Mouse (Mus musculus) heart, embryonic 13.5 days (tissue): ENCODE results near the gene Stard13. TPM values are rescaled to one million over a fixed set of nuclear protein-coding genes. Genes with fewer than 3 reads are reported as not detected.

ENCODE experiments used
- ATAC-seq: fragments of 200-750 bp; cut with Nextera tagmentation; 2 replicates; pipeline ENCODE4 v1.8.0; 2017; ENCODE audit warnings: moderate TSS enrichment; ENCODE audit not compliant: insufficient number of reproducible peaks, low FRiP score, low TSS enrichment; ENCODE audit errors: extremely low read depth
- H3K27ac ChIP-seq: fragments of 300-500 bp; sonication (generic); replicated peaks from 2 replicates; pipeline ENCODE4 v1.5.1; 2015; ENCODE audit warnings: moderate library complexity, mild to moderate bottlenecking, inconsistent platforms
- H3K27me3 ChIP-seq: fragments of 300-500 bp; sonication (generic); replicated peaks from 2 replicates; pipeline ENCODE4 v1.6.1; 2015; ENCODE audit warnings: mild to moderate bottlenecking, inconsistent platforms
- H3K36me3 ChIP-seq: fragments of 300-500 bp; sonication (generic); 2 replicates; pipeline ENCODE4 v1.6.1; 2015; ENCODE audit warnings: mild to moderate bottlenecking, inconsistent platforms
- H3K4me1 ChIP-seq: fragments of 300-500 bp; sonication (generic); 2 replicates; pipeline ENCODE4 v1.6.1; 2015; ENCODE audit warnings: inconsistent platforms
- H3K4me2 ChIP-seq: fragments of 300-500 bp; sonication (generic); 2 replicates; pipeline ENCODE4 v1.6.1; 2015; ENCODE audit warnings: inconsistent platforms, mild to moderate bottlenecking, moderate library complexity
- H3K4me3 ChIP-seq: fragments of 300-500 bp; sonication (generic); 2 replicates; pipeline ENCODE4 v1.5.1; 2015; ENCODE audit warnings: moderate library complexity, mild to moderate bottlenecking, inconsistent platforms
- H3K9ac ChIP-seq: fragments of 300-500 bp; sonication (generic); 2 replicates; pipeline ENCODE4 v1.6.1; 2015; ENCODE audit warnings: inconsistent platforms, mild to moderate bottlenecking, moderate library complexity
- H3K9me3 ChIP-seq: fragments of 300-500 bp; sonication (generic); 2 replicates; pipeline ENCODE4 v1.6.1; 2016; ENCODE audit warnings: inconsistent platforms
- WGBS: fragments of 180-500 bp; shearing (Covaris S2); methylation state at CpG from one replicate; pipeline ENCODE4 v1.1.7; 2015; ENCODE audit warnings: mixed read lengths; 5-methylcytosine and 5-hydroxymethylcytosine counted together
- polyA plus RNA-seq: library from polyadenylated mRNA; unstranded; fragments of >200 nt; fragmentation: Nextera tagmentation; extraction: Ambion mirVana; gene quantifications from 2 replicates; pipeline ENCODE4 v1.2.1, GENCODE M21; 2015

The Stard13 gene
- polyA plus RNA-seq, 1 experiment from 2014 or later: 4.7 TPM

- WGBS: 87% methylated on average over 11 of the region's 11 CpGs
- H3K4me3 ChIP-seq: no peak overlapping the region
- no peak overlapping the region for H3K4me2 ChIP-seq
- H3K27ac ChIP-seq: peak overlapping the region; percentile 84
- H3K27me3 ChIP-seq: no peaks in the 10 kb centered on the region
- H3K9ac ChIP-seq: no peak overlapping the region
- peaks cover 27% of the 10 kb centered on the region for H3K36me3 ChIP-seq
- H3K9me3 ChIP-seq: peaks cover 5% of the 10 kb centered on the region; the same call in 1 of the 2 replicates
- H3K4me1 ChIP-seq: peaks cover 46% of the 10 kb centered on the region
- ATAC-seq: no peak
Measured at GRCm38 (mm10) chr5:151055426-151056090, 178.1 kb downstream of the Stard13 start.

- Histone ChIP-seq H3K27me3 (no peaks in the 10 kb centered on the region), H3K4me3 (no peak overlapping the region), H3K36me3 (peaks cover 28% of the 10 kb centered on the region), H3K9ac (no peak overlapping the region), H3K4me1 (peaks cover 45% of the 10 kb centered on the region), H3K4me2 (no peak overlapping the region), H3K9me3 (peaks cover 5% of the 10 kb centered on the region; the same call in 1 of the 2 replicates), H3K27ac (peak overlapping the region; percentile 10; the same call in 1 of the 2 replicates)
- no peak for ATAC-seq
- WGBS: 69% methylated on average over 4 of the region's 4 CpGs
Measured at GRCm38 (mm10) chr5:151054743-151055114, 178.9 kb downstream of the Stard13 start.

GRCm38 (mm10) chr5:151054100-151054742 lies 179.4 kb downstream of the Stard13 start:
- Histone ChIP-seq H3K9me3 (peaks cover 5% of the 10 kb centered on the region; the same call in 1 of the 2 replicates), H3K27ac (peak overlapping the region; percentile 10), H3K27me3 (no peaks in the 10 kb centered on the region), H3K36me3 (peaks cover 28% of the 10 kb centered on the region), H3K4me2 (no peak overlapping the region), H3K4me1 (peaks cover 50% of the 10 kb centered on the region), H3K9ac (no peak overlapping the region), H3K4me3 (no peak overlapping the region)
- 35% methylated on average over 7 of the region's 7 CpGs for WGBS
- no peak for ATAC-seq

- no peak overlapping the region for H3K4me3 ChIP-seq
- no peak for ATAC-seq
- no peaks in the 10 kb centered on the region for H3K27me3 ChIP-seq
- peaks cover 5% of the 10 kb centered on the region; the same call in 1 of the 2 replicates for H3K9me3 ChIP-seq
- peaks cover 25% of the 10 kb centered on the region for H3K36me3 ChIP-seq
- 64% methylated on average over 5 of the region's 5 CpGs for WGBS
- no peak overlapping the region for H3K9ac ChIP-seq
- no peak overlapping the region for H3K4me2 ChIP-seq
- peaks cover 52% of the 10 kb centered on the region for H3K4me1 ChIP-seq
- H3K27ac ChIP-seq: no peak overlapping the region
Measured at GRCm38 (mm10) chr5:151053190-151053589, 180.4 kb downstream of the Stard13 start.

- no peak overlapping the region for H3K27ac ChIP-seq
- H3K4me1 ChIP-seq: peaks cover 54% of the 10 kb centered on the region
- H3K9me3 ChIP-seq: peaks cover 5% of the 10 kb centered on the region; the same call in 1 of the 2 replicates
- no peak overlapping the region for H3K9ac ChIP-seq
- WGBS: 88% methylated on average over 8 of the region's 8 CpGs
- ATAC-seq: no peak
- no peak overlapping the region for H3K4me3 ChIP-seq
- H3K27me3 ChIP-seq: no peaks in the 10 kb centered on the region
- H3K36me3 ChIP-seq: peaks cover 25% of the 10 kb centered on the region
- no peak overlapping the region for H3K4me2 ChIP-seq
Measured at GRCm38 (mm10) chr5:151052331-151052730, 181.3 kb downstream of the Stard13 start.

GRCm38 (mm10) chr5:151047488-151047887 lies 186.1 kb downstream of the Stard13 start:
- no peak overlapping the region for H3K4me2 ChIP-seq
- peaks cover 5% of the 10 kb centered on the region; the same call in 1 of the 2 replicates for H3K9me3 ChIP-seq
- H3K27me3 ChIP-seq: no peaks in the 10 kb centered on the region
- ATAC-seq: no peak
- no peak overlapping the region for H3K9ac ChIP-seq
- peaks cover 47% of the 10 kb centered on the region for H3K36me3 ChIP-seq
- H3K4me1 ChIP-seq: peaks cover 23% of the 10 kb centered on the region
- 0 out of 2 replicates have a peak overlapping the region, but pooled peaks have one; percentile 36 for H3K27ac ChIP-seq
- 69% methylated on average over 12 of the region's 12 CpGs for WGBS
- H3K4me3 ChIP-seq: no peak overlapping the region

GRCm38 (mm10) chr5:151046917-151047316 lies 186.7 kb downstream of the Stard13 start:
- Histone ChIP-seq H3K36me3 (peaks cover 47% of the 10 kb centered on the region), H3K4me1 (peaks cover 23% of the 10 kb centered on the region), H3K4me2 (no peak overlapping the region), H3K9me3 (peaks cover under 1% of the 10 kb centered on the region; the same call in 1 of the 2 replicates), H3K27ac (0 out of 2 replicates have a peak overlapping the region, but pooled peaks have one; percentile 36), H3K9ac (no peak overlapping the region), H3K4me3 (no peak overlapping the region), H3K27me3 (no peaks in the 10 kb centered on the region)
- 69% methylated on average over 7 of the region's 7 CpGs for WGBS
- ATAC-seq: no peak

GRCm38 (mm10) chr5:151046131-151046530 lies 187.5 kb downstream of the Stard13 start:
- Histone ChIP-seq H3K27ac (no peak overlapping the region), H3K36me3 (peaks cover 50% of the 10 kb centered on the region)
- ATAC-seq: no peak

GRCm38 (mm10) chr5:151042911-151043310 lies 190.7 kb downstream of the Stard13 start:
- Histone ChIP-seq H3K9ac (no peak overlapping the region), H3K4me3 (no peak overlapping the region), H3K36me3 (peaks cover 64% of the 10 kb centered on the region), H3K9me3 (no peaks in the 10 kb centered on the region), H3K27me3 (no peaks in the 10 kb centered on the region), H3K4me2 (no peak overlapping the region), H3K4me1 (peaks cover 6% of the 10 kb centered on the region), H3K27ac (no peak overlapping the region)
- WGBS: 90% methylated on average over 5 of the region's 5 CpGs
- no peak for ATAC-seq

More at GRCm38 (mm10) chr5:151046131-151046530, 187.5 kb downstream of the Stard13 start:
- H3K9ac ChIP-seq: no peak overlapping the region
- WGBS: 90% methylated on average over 6 of the region's 6 CpGs
- no peak overlapping the region for H3K4me3 ChIP-seq
- no peaks in the 10 kb centered on the region for H3K9me3 ChIP-seq
- no peaks in the 10 kb centered on the region for H3K27me3 ChIP-seq
- H3K4me2 ChIP-seq: no peak overlapping the region
- peaks cover 23% of the 10 kb centered on the region for H3K4me1 ChIP-seq

- Histone ChIP-seq H3K9me3 (peaks cover 6% of the 10 kb centered on the region; the same call in 1 of the 2 replicates), H3K27ac (no peak overlapping the region), H3K4me3 (no peak overlapping the region), H3K36me3 (peaks cover 43% of the 10 kb centered on the region), H3K4me1 (peaks cover 11% of the 10 kb centered on the region), H3K9ac (no peak overlapping the region), H3K4me2 (no peak overlapping the region), H3K27me3 (no peaks in the 10 kb centered on the region)
- WGBS: 81% methylated on average over 7 of the region's 7 CpGs
- ATAC-seq: no peak
Measured at GRCm38 (mm10) chr5:151037871-151038270, 195.8 kb downstream of the Stard13 start.

- no peak for ATAC-seq
- 36% methylated on average over 9 of the region's 9 CpGs for WGBS
- H3K9ac ChIP-seq: no peak overlapping the region
- H3K4me1 ChIP-seq: peaks cover 16% of the 10 kb centered on the region
- peaks cover 6% of the 10 kb centered on the region; the same call in 1 of the 2 replicates for H3K9me3 ChIP-seq
- H3K36me3 ChIP-seq: peaks cover 19% of the 10 kb centered on the region
- no peaks in the 10 kb centered on the region for H3K27me3 ChIP-seq
- H3K27ac ChIP-seq: no peak overlapping the region
- H3K4me3 ChIP-seq: no peak overlapping the region
- no peak overlapping the region for H3K4me2 ChIP-seq
Measured at GRCm38 (mm10) chr5:151034715-151035512, 198.7 kb downstream of the Stard13 start.
